Mouse (Mus musculus) right cerebral cortex, postnatal 10 days (tissue): Measurements from ENCODE around the gene Gad2.

ENCODE experiments used
- DNase-seq, 2 experiments: peaks; one replicate each; pipeline ENCODE4 v3.0.0; 2021; ENCODE audit warnings: low spot score in 2 of 2

Gene Gad2

DNA sequence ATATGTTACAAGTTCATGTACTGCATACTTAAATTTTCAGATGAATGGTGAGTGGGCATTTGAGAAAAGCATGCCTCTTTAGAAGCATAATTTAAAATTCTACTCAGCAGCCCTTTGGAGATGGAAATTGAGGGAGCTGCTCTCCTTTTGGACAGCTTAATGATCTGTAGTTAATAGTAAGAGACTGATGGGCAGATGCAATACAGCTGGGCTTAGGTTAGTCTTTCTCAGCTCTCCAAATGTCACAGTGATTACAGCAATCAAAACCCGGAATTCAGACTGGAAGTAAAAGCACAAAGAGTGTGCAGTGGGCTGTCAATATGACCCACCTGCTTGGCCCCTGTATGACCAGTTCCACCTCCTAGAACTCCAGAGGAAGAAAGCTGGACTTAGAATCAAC, 24.1 kb downstream of the Gad2 start:
- no peak for DNase-seq

- DNase-seq: no peak
These were observed 26.4 kb downstream of the Gad2 start for GRCm38 (mm10) chr2:22648394-22648793.

GRCm38 (mm10) chr2:22651826-22652225, 29.8 kb downstream of the Gad2 start:
- no peak for DNase-seq

DNA sequence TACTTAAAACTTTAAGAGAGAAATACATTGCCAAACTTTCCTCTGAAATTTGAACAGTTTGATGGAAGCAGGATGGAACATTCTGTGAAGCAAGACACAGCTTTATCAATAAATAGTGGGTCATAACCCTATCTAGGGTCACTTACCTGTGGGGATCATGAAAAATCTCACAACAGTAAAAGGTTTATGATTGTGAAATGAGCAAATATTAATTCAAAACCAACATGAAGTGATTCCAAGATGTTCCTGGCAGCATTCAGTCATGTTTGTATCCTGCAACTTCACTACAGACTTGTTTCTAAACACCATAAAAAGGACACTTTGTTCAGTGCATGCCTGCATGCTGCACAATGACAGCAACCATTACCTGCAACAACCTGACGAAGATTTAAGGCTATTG, 41.7 kb downstream of the Gad2 start:
- DNase-seq: no peak

DNA sequence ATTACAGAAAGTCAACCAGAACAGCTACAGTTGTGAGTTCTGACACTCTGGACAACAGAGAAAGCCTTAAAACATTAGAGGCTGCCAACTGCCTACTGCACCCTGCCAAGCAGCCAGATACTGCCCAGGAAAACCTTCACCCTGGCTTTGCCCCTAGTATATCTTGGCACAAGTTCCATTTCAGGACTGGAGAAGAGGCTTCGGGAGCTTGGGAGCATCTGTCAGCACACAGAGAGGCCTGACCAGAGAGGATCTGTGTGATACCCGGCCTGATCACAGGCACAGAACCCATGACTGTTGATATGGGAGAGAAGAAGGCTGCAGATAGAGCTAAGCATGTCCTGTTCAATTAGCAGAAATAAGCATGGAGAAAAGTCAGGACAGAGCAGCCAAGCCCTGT, 48.4 kb downstream of the Gad2 start:
- peak in 1 of 2 experiments; percentile 24 for DNase-seq

DNA sequence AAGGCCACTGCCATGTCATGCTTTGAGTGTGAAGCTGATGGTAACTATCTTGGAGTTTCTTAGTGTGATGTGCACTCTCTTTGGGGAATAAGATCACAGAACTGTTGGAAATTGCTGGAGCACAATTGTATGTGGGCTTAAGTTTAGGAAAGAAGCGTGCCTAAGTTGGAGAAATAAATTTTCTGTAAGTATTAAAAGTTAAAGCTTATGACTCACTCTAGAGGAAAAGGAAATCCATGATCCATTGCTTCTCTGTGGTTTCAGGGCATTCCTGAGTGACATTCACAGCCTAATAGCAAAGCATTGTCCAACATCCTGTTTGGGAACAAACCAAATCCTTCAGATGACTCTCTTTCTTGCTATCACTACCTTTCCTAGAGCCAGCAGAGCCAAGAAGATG, 49.3 kb downstream of the Gad2 start:
- DNase-seq: no peak

DNA sequence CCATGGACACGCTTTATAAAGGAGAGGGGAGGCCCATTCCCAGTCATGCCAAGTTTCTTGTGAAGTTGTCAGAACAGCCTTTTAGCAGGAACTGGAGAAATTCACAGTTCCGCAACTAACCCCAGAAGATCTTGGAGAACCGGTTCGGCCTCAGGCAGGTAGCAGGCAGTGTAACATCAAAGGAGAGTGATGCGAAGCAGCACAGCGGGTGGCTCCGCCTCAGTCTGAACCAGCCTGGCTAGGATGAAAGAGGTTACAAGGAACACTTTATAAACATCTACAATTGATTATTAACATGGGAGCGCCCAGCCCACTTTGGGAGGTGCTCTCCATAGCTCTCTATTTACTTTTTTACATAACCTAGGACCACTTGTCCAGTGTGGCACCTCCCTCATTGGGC, 55.1 kb downstream of the Gad2 start:
- DNase-seq: no peak

GRCm38 (mm10) chr2:22679944-22680343, 57.9 kb downstream of the Gad2 start:
- no peak for DNase-seq

GRCm38 (mm10) chr2:22689969-22690368, 68.0 kb downstream of the Gad2 start:
- DNase-seq: no peak

GRCm38 (mm10) chr2:22704780-22705727, 83.0 kb downstream of the Gad2 start:
- DNase-seq: peak; percentile 45 to 48

DNA sequence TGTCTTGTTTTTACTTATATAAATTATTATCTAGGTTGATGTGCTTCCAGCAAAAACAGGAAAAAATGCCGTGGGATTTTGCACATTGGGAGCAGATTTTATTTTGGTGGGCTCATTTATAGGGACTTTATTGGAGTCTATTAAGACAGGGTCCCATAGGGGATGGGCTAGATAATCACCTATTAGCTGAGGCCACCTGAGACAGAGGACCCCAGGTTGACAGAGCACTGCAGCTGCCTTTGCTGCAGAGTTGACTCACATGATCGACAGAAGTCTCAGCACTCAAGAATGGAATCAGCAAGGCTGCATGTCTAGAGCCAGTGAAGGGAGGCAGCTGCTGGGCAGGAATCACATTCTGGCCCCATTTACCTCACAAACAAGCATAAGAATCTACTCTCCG, 84.2 kb downstream of the Gad2 start:
- DNase-seq: no peak

DNA sequence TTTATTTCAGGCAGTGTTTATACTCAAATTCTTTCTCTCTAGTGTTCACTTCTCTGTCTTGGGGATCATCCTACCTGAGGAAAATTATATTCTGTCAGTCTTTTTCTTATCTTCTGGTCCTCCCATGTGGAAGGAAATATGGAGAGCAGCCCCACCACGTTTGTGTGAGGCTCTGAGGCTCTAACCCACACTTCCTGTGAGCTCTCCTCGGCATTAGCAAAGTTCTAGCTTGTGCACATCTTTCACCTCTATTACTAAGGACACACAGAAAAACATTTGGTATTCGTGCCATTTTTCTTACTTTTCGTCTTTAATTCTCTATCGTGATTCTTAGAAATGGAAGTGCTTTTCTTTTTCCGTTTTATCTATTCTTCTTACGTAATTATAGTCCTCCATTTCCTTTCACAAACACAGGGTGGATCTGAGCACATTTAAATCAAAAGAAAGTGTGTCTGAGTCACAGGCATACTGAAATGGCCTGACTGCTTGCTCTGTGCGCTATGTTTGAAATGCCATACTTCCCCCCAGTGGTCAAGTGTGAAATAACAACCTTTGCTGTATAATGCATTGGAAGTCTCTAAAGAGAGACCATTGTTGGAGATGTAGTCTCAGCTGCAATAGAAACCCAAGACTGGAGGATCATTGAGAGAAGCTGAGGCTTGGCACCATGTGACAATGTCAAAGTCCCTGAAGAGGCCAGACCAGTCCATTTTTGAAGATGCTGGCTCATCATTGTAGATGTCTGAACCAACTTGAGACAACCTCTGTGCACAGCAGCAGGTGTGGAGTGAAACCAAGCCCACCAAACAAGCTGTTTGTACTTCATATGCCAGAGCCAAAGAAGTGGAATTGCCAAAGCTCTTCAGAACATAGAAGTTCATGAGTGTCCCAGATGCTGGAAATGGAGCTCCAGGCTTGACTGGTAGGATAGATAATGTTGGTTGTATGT, 99.8 kb downstream of the Gad2 start:
- DNase-seq: peak; percentile 83 to 84

DNA sequence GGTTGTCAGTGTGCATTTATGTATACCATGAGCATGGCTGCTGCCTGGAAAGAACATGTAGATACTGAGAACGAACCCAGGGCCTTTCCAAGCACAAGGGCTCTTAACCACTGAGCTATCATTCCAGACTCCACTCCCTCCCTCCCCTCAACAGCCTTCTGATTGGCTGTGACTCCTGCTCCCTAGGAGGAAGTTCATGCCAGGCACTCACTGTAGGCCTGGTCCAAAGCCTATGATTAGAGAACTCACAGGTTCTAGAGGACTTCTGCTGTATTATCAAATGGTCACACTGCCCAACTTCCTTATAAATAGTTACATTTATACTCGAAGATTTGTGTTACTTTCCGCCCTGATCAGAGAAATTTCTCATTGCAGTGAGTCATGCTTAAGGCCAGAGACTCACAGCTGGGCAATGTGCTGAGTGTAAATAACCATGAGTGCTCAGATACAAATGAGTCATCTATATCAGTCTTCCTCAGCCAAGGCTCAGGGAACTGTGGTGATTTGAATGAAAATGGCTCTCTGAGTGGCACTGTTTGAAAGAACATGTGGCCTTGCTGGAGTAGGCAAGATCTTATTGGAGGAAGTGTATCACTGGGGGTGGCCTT, 102.0 kb downstream of the Gad2 start:
- no peak for DNase-seq

GRCm38 (mm10) chr2:22727113-22727512, 105.1 kb downstream of the Gad2 start:
- DNase-seq: no peak

DNA sequence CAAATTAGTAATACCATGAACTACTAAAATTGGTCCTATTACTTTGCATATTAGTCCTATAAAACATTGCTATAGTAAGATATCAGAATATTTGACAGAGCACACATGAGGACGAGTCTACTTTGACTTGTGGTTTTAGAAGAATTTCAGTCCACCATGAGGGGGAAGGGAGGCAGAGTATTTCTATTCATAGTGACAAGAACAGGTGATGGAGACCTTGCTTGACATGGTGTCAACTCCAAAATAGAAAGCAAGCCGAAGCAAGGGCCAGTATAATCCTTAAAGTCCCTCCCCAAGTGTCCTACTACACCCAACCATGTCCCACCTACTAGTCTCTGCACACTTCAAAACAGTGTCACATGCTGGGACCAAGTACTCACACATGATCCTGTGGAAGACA, 114.1 kb downstream of the Gad2 start:
- DNase-seq: no peak

- no peak for DNase-seq
These were observed 117.4 kb downstream of the Gad2 start for GRCm38 (mm10) chr2:22739369-22739768.

GRCm38 (mm10) chr2:22740441-22740840, 118.4 kb downstream of the Gad2 start:
- no peak for DNase-seq

GRCm38 (mm10) chr2:22741222-22741621, 119.2 kb downstream of the Gad2 start:
- DNase-seq: no peak
